ENCODE assay signal across 8 mouse cellular contexts in the genomic region with DNA sequence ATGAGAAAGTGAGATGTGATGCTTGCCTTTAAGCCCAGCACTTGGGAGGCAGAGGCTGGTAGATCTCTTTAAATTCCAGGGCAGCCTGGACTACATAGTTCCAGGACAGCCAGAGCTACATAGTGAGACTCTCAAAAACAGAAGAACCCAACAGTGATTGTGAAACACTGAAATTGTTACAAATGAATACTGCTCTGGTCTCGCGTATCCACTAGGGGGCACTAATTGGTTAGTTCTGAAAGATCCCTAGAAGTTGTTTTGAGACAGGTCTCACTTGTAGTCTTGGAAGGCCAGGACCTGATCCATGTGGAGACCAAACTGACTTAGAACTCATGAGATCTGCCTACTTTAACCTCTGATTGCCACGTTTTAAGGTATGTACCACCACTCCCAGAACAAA. TPM values are rescaled to one million over a fixed set of nuclear protein-coding genes. Genes with fewer than 3 reads are reported as not detected.
DNase-seq lines count a peak whose midpoint lies in the region; ATAC-seq lines count a peak whose summit lies in the region.

No protein-coding gene starts in this region.

- intact Hi-C loops in heart, postnatal 25 days (cut with DNase I): loop anchor here (1.0 to 5.0 kb wide), 3 partner anchors 39 to 197 kb away; a partner anchor contains a TSS

- no peaks in the 10 kb centered on the region for H3K9me3 ChIP-seq in forebrain, embryonic 16.5 days (ENCODE audit: control insufficient read depth, low read length)

- no peak overlapping the region for H3K27ac ChIP-seq in forebrain, embryonic 16.5 days (ENCODE audit: low read length)

- H3K4me3 ChIP-seq in forebrain, embryonic 16.5 days (replicated peaks; ENCODE audit: low read length): no peak overlapping the region

- peaks cover 27% of the 10 kb centered on the region for H3K36me3 ChIP-seq in forebrain, embryonic 16.5 days (ENCODE audit: control insufficient read depth, insufficient read depth)

- H3K4me2 ChIP-seq in forebrain, embryonic 16.5 days (ENCODE audit: low read length): no peak overlapping the region

- H3K27me3 ChIP-seq in forebrain, embryonic 16.5 days (replicated peaks; ENCODE audit: control insufficient read depth, insufficient read depth, low read length): no peaks in the 10 kb centered on the region

- no peak overlapping the region for H3K9ac ChIP-seq in forebrain, embryonic 16.5 days (replicated peaks; ENCODE audit: low read depth, low read length)

- peak; percentile 70 for ATAC-seq in forebrain, embryonic 16.5 days
- ATAC-seq in megakaryocyte, adult 5-6 weeks (ENCODE audit: poor library complexity, severe bottlenecking): peak; percentile 94

- DNase-seq in heart, adult 11 months: peak; percentile 93
- no peak for DNase-seq in heart, postnatal 25 days (ENCODE audit: low spot score)
- peak; percentile 88 for DNase-seq in cerebellum, adult 9-10 months
- DNase-seq in induced T-regulatory cell, adult 2 months (ENCODE audit: low read depth): peak; percentile 85
- peak; percentile 66 to 81 for DNase-seq in left cerebral cortex, adult 18-20 months (ENCODE audit: low spot score in 2 of 2)
- DNase-seq in right cerebral cortex, postnatal 36 days (ENCODE audit: low spot score in 2 of 2): peak; percentile 60 to 72

- peaks cover 12% of the 10 kb centered on the region for H3K4me1 ChIP-seq in forebrain, embryonic 16.5 days (replicated peaks; ENCODE audit: control insufficient read depth, insufficient read depth, low read length)

- WGBS in forebrain, embryonic 16.5 days: 2% methylated on average over 3 of the region's 3 CpGs

RNA-seq across cellular contexts. Expression of a gene that starts 8.1 kb away (rescaled TPM):
- total RNA-seq in heart, postnatal 25 days (2021): 10 to 100 TPM; 50.7 to 55.6 TPM
- polyA plus RNA-seq in forebrain, embryonic 16.5 days (2015; fragmentation: Nextera tagmentation; extraction: Ambion mirVana): 122 and 150 TPM in 2 replicates
- 100 to 1,000 TPM; 229 to 230 TPM for total RNA-seq in left cerebral cortex, adult 18-20 months (2021)
- total RNA-seq in megakaryocyte, adult 5-6 weeks (2015): 48.9 and 67.2 TPM in 2 replicates
- total RNA-seq in megakaryocyte, adult 5-6 weeks (2017): 153 and 165 TPM in 2 replicates

RNA-seq across cellular contexts. Expression of a gene that starts 12.5 kb away (rescaled TPM):
- total RNA-seq in heart, postnatal 25 days (2021): 1 to 10 TPM; 2.7 to 3.1 TPM
- polyA plus RNA-seq in forebrain, embryonic 16.5 days (2015; fragmentation: Nextera tagmentation; extraction: Ambion mirVana): 128 and 185 TPM in 2 replicates
- 100 to 1,000 TPM; 571 to 605 TPM for total RNA-seq in left cerebral cortex, adult 18-20 months (2021)
- total RNA-seq in megakaryocyte, adult 5-6 weeks (2015): 0.11 and 0.56 TPM in 2 replicates
- 0.73 TPM in 1 of 2 replicates, not detected in the other for total RNA-seq in megakaryocyte, adult 5-6 weeks (2017)

RNA-seq across cellular contexts. Expression of a gene that starts 17.1 kb away (rescaled TPM):
- 1 to 10 TPM; 4.5 to 6.8 TPM for total RNA-seq in heart, postnatal 25 days (2021)
- polyA plus RNA-seq in forebrain, embryonic 16.5 days (2015; fragmentation: Nextera tagmentation; extraction: Ambion mirVana): not detected in 2 replicates
- total RNA-seq in left cerebral cortex, adult 18-20 months (2021): not detected
- total RNA-seq in megakaryocyte, adult 5-6 weeks (2015): not detected in 2 replicates
- total RNA-seq in megakaryocyte, adult 5-6 weeks (2017): not detected in 2 replicates

RNA-seq across cellular contexts. Expression of a gene that starts 17.2 kb away (rescaled TPM):
- 10 to 100 TPM; 39.7 to 40.3 TPM for total RNA-seq in heart, postnatal 25 days (2021)
- polyA plus RNA-seq in forebrain, embryonic 16.5 days (2015; fragmentation: Nextera tagmentation; extraction: Ambion mirVana): 3.5 TPM in 2 replicates
- 100 to 1,000 TPM; 140 to 142 TPM for total RNA-seq in left cerebral cortex, adult 18-20 months (2021)
- 2.1 and 3.0 TPM in 2 replicates for total RNA-seq in megakaryocyte, adult 5-6 weeks (2015)
- 4.4 and 6.2 TPM in 2 replicates for total RNA-seq in megakaryocyte, adult 5-6 weeks (2017)

RNA-seq across cellular contexts. Expression of a gene that starts 23.0 kb away (rescaled TPM):
- total RNA-seq in heart, postnatal 25 days (2021): 1 to 10 TPM; 3.0 to 3.6 TPM
- 1.7 and 2.6 TPM in 2 replicates for polyA plus RNA-seq in forebrain, embryonic 16.5 days (2015; fragmentation: Nextera tagmentation; extraction: Ambion mirVana)
- total RNA-seq in left cerebral cortex, adult 18-20 months (2021): 10 to 100 TPM; 18.5 to 19.8 TPM
- total RNA-seq in megakaryocyte, adult 5-6 weeks (2015): 9.8 and 11.9 TPM in 2 replicates
- total RNA-seq in megakaryocyte, adult 5-6 weeks (2017): 0.22 and 1.8 TPM in 2 replicates

Comparison
In these comparisons a context has a peak if more than half of its experiments do, and no peak if none do; other contexts are left out.
1. RNA of a gene that starts 12.5 kb away (total RNA-seq): 571 to 605 TPM in left cerebral cortex, adult 18-20 months; 2.7 to 3.1 TPM in heart, postnatal 25 days and 0.11 to 0.73 TPM in megakaryocyte, adult 5-6 weeks; every median in the first group is over 100 times any median in the second.
2. RNA of a gene that starts 17.1 kb away (total RNA-seq): 4.5 to 6.8 TPM in heart, postnatal 25 days; not detected in left cerebral cortex, adult 18-20 months and not detected in megakaryocyte, adult 5-6 weeks; every median in the first group is over 4 times any median in the second.